Mouse (Mus musculus) kidney, postnatal 0 days (tissue): ENCODE measurements at regions not wholly inside any gene's neighbourhood (a gene's known extent, or its start where the extent isn't known, plus 50 kb on each side); places are given as distances from the start of the nearest gene placed in this dataset.

Experiments used
- ATAC-seq: fragments of 200-750 bp; cut with Nextera tagmentation; replicated peaks from 2 replicates; pipeline ENCODE4 v1.8.0; 2017; ENCODE audit warnings: low read depth, moderate number of reproducible peaks, moderate TSS enrichment, moderate library complexity; ENCODE audit not compliant: low FRiP score
- DNase-seq: peaks from one replicate; pipeline ENCODE4 v3.0.0-alpha.2; 2016; ENCODE audit warnings: low spot score
- H3K27ac ChIP-seq: fragments of 300-500 bp; sonication (generic); 2 replicates; pipeline ENCODE4 v1.5.1; 2014; ENCODE audit warnings: mild to moderate bottlenecking
- H3K27me3 ChIP-seq: fragments of 300-500 bp; sonication (generic); 2 replicates; pipeline ENCODE4 v1.6.1; 2014; ENCODE audit warnings: low read length, mixed read lengths; ENCODE audit not compliant: insufficient read depth
- H3K36me3 ChIP-seq: fragments of 300-500 bp; sonication (generic); 2 replicates; pipeline ENCODE4 v1.6.1; 2014; ENCODE audit warnings: low read length, mixed read lengths; ENCODE audit not compliant: insufficient read depth
- H3K4me1 ChIP-seq: fragments of 300-500 bp; sonication (generic); replicated peaks from 2 replicates; pipeline ENCODE4 v1.6.1; 2014; ENCODE audit warnings: antibody characterized with exemption, low read length, mixed read lengths; ENCODE audit not compliant: insufficient read depth
- H3K4me2 ChIP-seq: fragments of 300-500 bp; sonication (generic); 2 replicates; pipeline ENCODE4 v1.6.1; 2014; ENCODE audit warnings: mild to moderate bottlenecking, low read length, moderate library complexity, mixed read lengths
- H3K4me3 ChIP-seq: fragments of 300-500 bp; sonication (generic); replicated peaks from 2 replicates; pipeline ENCODE4 v1.5.1; 2014; ENCODE audit warnings: low read depth, low read length
- H3K9ac ChIP-seq: fragments of 300-500 bp; sonication (generic); 2 replicates; pipeline ENCODE4 v1.6.1; 2014; ENCODE audit warnings: low read depth, low read length
- H3K9me3 ChIP-seq: fragments of 300-500 bp; sonication (generic); replicated peaks from 2 replicates; pipeline ENCODE4 v1.6.1; 2016; ENCODE audit warnings: low read length, inconsistent platforms, mixed read lengths
- CTCF ChIP-seq: IDR thresholded peaks from 2 replicates; pipeline ENCODE4 v1.5.1; 2016; ENCODE audit warnings: antibody characterized with exemption, low read depth, mild to moderate bottlenecking, moderate library complexity
- WGBS: fragments of 180-500 bp; shearing (Covaris S2); extraction: QIAGEN DNeasy Blood & Tissue Kit; methylation state at CpG from one replicate; pipeline ENCODE4 v1.1.7; 2014; 5-methylcytosine and 5-hydroxymethylcytosine counted together

GRCm38 (mm10) chr2:166398774-166399139 is 243.3 kb upstream of the Sulf2 start:
- peak; percentile 76 for ATAC-seq
- no peak overlapping the region for H3K4me3 ChIP-seq
- TF ChIP-seq CTCF, result no peak
- no peak overlapping the region for H3K4me2 ChIP-seq
- 33% methylated on average over 5 of the region's 5 CpGs for WGBS
- H3K27me3 ChIP-seq, result no peaks in the 10 kb centered on the region
- DNase-seq, result no peak
- no peak overlapping the region for H3K9ac ChIP-seq
- no peaks in the 10 kb centered on the region for H3K36me3 ChIP-seq
- no peaks in the 10 kb centered on the region for H3K9me3 ChIP-seq
- H3K27ac ChIP-seq, result peak overlapping the region; percentile 43; the same call in 1 of the 2 replicates
- H3K4me1 ChIP-seq, result peaks cover 6% of the 10 kb centered on the region

- no peak for ATAC-seq
- WGBS, result 79% methylated on average over 10 of the region's 10 CpGs
Measured at GRCm38 (mm10) chr2:166398156-166398555, 242.7 kb upstream of the Sulf2 start.

GRCm38 (mm10) chr2:166394666-166395065 is 239.2 kb upstream of the Sulf2 start:
- DNase-seq (peak; percentile 57), ATAC-seq (no peak)
- 33% methylated on average over 13 of the region's 13 CpGs for WGBS
- H3K27ac ChIP-seq, result no peak overlapping the region
- no peak for TF ChIP-seq CTCF
- no peaks in the 10 kb centered on the region for H3K9me3 ChIP-seq
- no peak overlapping the region for H3K9ac ChIP-seq
- H3K4me2 ChIP-seq, result no peak overlapping the region
- no peaks in the 10 kb centered on the region for H3K36me3 ChIP-seq
- peaks cover 6% of the 10 kb centered on the region for H3K4me1 ChIP-seq
- H3K27me3 ChIP-seq, result no peaks in the 10 kb centered on the region
- no peak overlapping the region for H3K4me3 ChIP-seq

More at GRCm38 (mm10) chr2:166398156-166398555, 242.7 kb upstream of the Sulf2 start:
- Histone ChIP-seq H3K9me3 (no peaks in the 10 kb centered on the region), H3K27ac (0 out of 2 replicates have a peak overlapping the region, but pooled peaks have one; percentile 43), H3K9ac (no peak overlapping the region), H3K36me3 (no peaks in the 10 kb centered on the region), H3K4me1 (peaks cover 6% of the 10 kb centered on the region), H3K27me3 (no peaks in the 10 kb centered on the region), H3K4me3 (no peak overlapping the region), H3K4me2 (no peak overlapping the region)
- no peak for TF ChIP-seq CTCF
- no peak for DNase-seq

- Histone ChIP-seq H3K36me3 (no peaks in the 10 kb centered on the region), H3K27me3 (no peaks in the 10 kb centered on the region), H3K4me1 (no peaks in the 10 kb centered on the region), H3K9ac (no peak overlapping the region), H3K9me3 (no peaks in the 10 kb centered on the region), H3K4me3 (no peak overlapping the region), H3K27ac (no peak overlapping the region), H3K4me2 (no peak overlapping the region)
- 36% methylated on average over 5 of the region's 5 CpGs for WGBS
- TF ChIP-seq CTCF, result no peak
- ATAC-seq, result no peak
- peak; percentile 65 for DNase-seq
Measured at GRCm38 (mm10) chr2:166391176-166391575, 235.7 kb upstream of the Sulf2 start.

GRCm38 (mm10) chr2:166388050-166388449 is 232.6 kb upstream of the Sulf2 start:
- no peaks in the 10 kb centered on the region for H3K4me1 ChIP-seq
- no peaks in the 10 kb centered on the region for H3K27me3 ChIP-seq
- no peak overlapping the region for H3K27ac ChIP-seq
- WGBS, result 60% methylated on average over 6 of the region's 6 CpGs
- no peak overlapping the region for H3K9ac ChIP-seq
- no peak for TF ChIP-seq CTCF
- no peak overlapping the region for H3K4me2 ChIP-seq
- no peak overlapping the region for H3K4me3 ChIP-seq
- ATAC-seq, result no peak
- no peaks in the 10 kb centered on the region for H3K36me3 ChIP-seq
- no peaks in the 10 kb centered on the region for H3K9me3 ChIP-seq
- DNase-seq, result no peak

- WGBS, result 78% methylated on average over 5 of the region's 5 CpGs
- Histone ChIP-seq H3K27me3 (no peaks in the 10 kb centered on the region), H3K4me1 (no peaks in the 10 kb centered on the region), H3K4me2 (no peak overlapping the region), H3K9me3 (no peaks in the 10 kb centered on the region), H3K27ac (no peak overlapping the region), H3K9ac (no peak overlapping the region), H3K36me3 (no peaks in the 10 kb centered on the region), H3K4me3 (no peak overlapping the region)
- TF ChIP-seq CTCF, result no peak
- ATAC-seq (no peak), DNase-seq (no peak)
Measured at GRCm38 (mm10) chr2:166386817-166387216, 231.4 kb upstream of the Sulf2 start.

GRCm38 (mm10) chr2:166384583-166384982 is 229.1 kb upstream of the Sulf2 start:
- no peak for DNase-seq
- no peak overlapping the region for H3K4me3 ChIP-seq
- H3K9me3 ChIP-seq, result no peaks in the 10 kb centered on the region
- 45% methylated on average over 6 of the region's 6 CpGs for WGBS
- no peak overlapping the region for H3K27ac ChIP-seq
- no peaks in the 10 kb centered on the region for H3K4me1 ChIP-seq
- no peak overlapping the region for H3K4me2 ChIP-seq
- H3K9ac ChIP-seq, result no peak overlapping the region
- ATAC-seq, result no peak
- TF ChIP-seq CTCF, result no peak
- no peaks in the 10 kb centered on the region for H3K27me3 ChIP-seq
- no peaks in the 10 kb centered on the region for H3K36me3 ChIP-seq
